Comparison of ENCODE assay signal across 8 mouse cellular contexts in the genomic region with DNA sequence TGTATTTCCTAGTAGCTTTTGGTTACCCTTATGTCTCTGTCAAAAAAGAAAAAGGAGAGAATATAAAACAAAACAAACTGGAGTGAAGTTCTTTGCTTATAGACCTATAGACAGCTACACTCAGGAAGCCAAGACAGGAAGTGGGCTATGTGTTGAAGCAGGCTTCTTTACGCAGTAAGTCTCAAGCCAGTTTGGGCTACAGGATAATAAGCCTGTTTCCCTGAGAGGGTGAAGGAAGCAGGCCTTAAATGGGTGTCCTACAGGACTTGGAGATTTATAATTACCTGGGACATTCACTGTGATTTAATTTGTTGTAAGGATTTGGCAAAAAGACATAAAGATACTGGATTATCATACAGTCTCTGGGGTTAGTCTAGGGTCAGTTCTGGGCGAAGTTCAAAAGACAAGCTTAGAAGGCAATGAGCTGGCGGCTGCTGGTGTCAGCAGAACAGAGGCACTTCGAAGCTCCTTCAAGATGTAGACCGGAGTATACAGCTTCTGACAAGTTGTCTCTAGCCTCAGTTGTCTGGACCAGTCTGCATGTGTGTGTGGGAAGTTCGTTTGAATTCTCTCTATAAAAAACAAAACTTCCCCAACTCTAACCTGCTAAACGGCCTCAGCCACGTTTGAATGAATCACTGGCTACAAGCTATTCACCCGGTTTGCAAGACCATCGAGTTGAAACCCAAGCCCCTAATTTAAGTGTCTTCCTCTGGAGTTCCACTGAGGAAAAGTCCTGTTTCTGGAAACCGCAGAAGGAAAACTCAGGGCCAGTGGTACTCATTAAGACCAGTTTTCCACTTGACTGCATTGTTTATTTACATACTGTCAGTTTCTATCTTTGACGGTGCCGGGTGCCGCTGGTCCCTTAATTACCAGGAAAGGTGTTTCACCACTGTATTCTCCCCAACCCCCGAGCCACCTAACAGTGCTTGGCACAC. TPM values are rescaled to one million over a fixed set of nuclear protein-coding genes. Genes with fewer than 3 reads are reported as not detected.
DNase-seq lines count a peak whose midpoint lies in the region; ATAC-seq and TF ChIP-seq lines count a peak whose summit lies in the region.

No protein-coding gene starts in this region.

- intact Hi-C loops in left cerebral cortex, postnatal 36 days (cut with DNase I): loop anchor here (5.0 kb wide), 1 partner anchor 141 kb away; a partner anchor contains a TSS

- H3K27ac ChIP-seq in heart, embryonic 10.5 days: peak overlapping the region; percentile 99; the same call in 1 of the 2 replicates
- no peak overlapping the region for H3K27ac ChIP-seq in hindbrain, postnatal 0 days
- H3K27ac ChIP-seq in liver, embryonic 14.5 days: peak overlapping the region; percentile 89
- H3K27ac ChIP-seq in stomach, embryonic 16.5 days (ENCODE audit: low read length): peak overlapping the region; percentile 90

- peak overlapping the region; percentile 88 for H3K4me3 ChIP-seq in heart, embryonic 10.5 days
- H3K4me3 ChIP-seq in hindbrain, postnatal 0 days (ENCODE audit: low read length): peak overlapping the region; percentile 85
- peak overlapping the region; percentile 69 to 94 for H3K4me3 ChIP-seq in liver, embryonic 14.5 days (ENCODE audit: insufficient read depth in 1 of 2, low read depth in 2 of 2, low read length in 2 of 2)
- H3K4me3 ChIP-seq in stomach, embryonic 16.5 days (replicated peaks; ENCODE audit: low read length): peak overlapping the region; percentile 67

- H3K27me3 ChIP-seq in heart, embryonic 10.5 days (ENCODE audit: insufficient read depth, poor library complexity, severe bottlenecking): 0 out of 2 replicates have a peak, but pooled peaks cover 6% of the 10 kb centered on the region
- no peaks in the 10 kb centered on the region for H3K27me3 ChIP-seq in hindbrain, postnatal 0 days (ENCODE audit: insufficient read depth, low read length)
- no peaks in the 10 kb centered on the region for H3K27me3 ChIP-seq in liver, embryonic 14.5 days (ENCODE audit: control insufficient read depth, insufficient read depth, low read length)
- H3K27me3 ChIP-seq in stomach, embryonic 16.5 days (ENCODE audit: control insufficient read depth, insufficient read depth, low read length): no peaks in the 10 kb centered on the region

- H3K4me1 ChIP-seq in heart, embryonic 10.5 days: peaks cover 30% of the 10 kb centered on the region
- H3K4me1 ChIP-seq in hindbrain, postnatal 0 days (ENCODE audit: insufficient read depth, low read length): peaks cover 3% of the 10 kb centered on the region; the same call in 1 of the 2 replicates
- H3K4me1 ChIP-seq in liver, embryonic 14.5 days (replicated peaks; ENCODE audit: control insufficient read depth in 2 of 2, insufficient read depth in 2 of 2, low read length in 1 of 2): peaks cover 29 to 44% of the 10 kb centered on the region in 2 experiments
- H3K4me1 ChIP-seq in stomach, embryonic 16.5 days (ENCODE audit: control insufficient read depth, insufficient read depth, low read length): peaks cover 6% of the 10 kb centered on the region; the same call in 1 of the 2 replicates

- 26% methylated on average over 15 of the region's 15 CpGs for WGBS in heart, embryonic 10.5 days
- WGBS in hindbrain, postnatal 0 days: 35% methylated on average over 15 of the region's 15 CpGs
- WGBS in liver, embryonic 14.5 days (ENCODE audit: insufficient replicate concordance): 12% methylated on average over 15 of the region's 15 CpGs
- WGBS in stomach, embryonic 16.5 days: 33% methylated on average over 15 of the region's 15 CpGs

- no peaks in the 10 kb centered on the region; the same call in 1 of the 2 replicates for H3K36me3 ChIP-seq in heart, embryonic 10.5 days
- H3K36me3 ChIP-seq in hindbrain, postnatal 0 days (ENCODE audit: insufficient read depth, low read length): no peaks in the 10 kb centered on the region
- H3K36me3 ChIP-seq in liver, embryonic 14.5 days (replicated peaks; ENCODE audit: control insufficient read depth, insufficient read depth, low read depth): peaks cover 15% of the 10 kb centered on the region
- no peaks in the 10 kb centered on the region for H3K36me3 ChIP-seq in stomach, embryonic 16.5 days (ENCODE audit: control insufficient read depth, insufficient read depth, low read length)

- H3K9ac ChIP-seq in hindbrain, postnatal 0 days (replicated peaks; ENCODE audit: low read length): 0 out of 2 replicates have a peak overlapping the region, but pooled peaks have one; percentile 97
- peak overlapping the region; percentile 99 for H3K9ac ChIP-seq in liver, embryonic 14.5 days (replicated peaks)
- H3K9ac ChIP-seq in stomach, embryonic 16.5 days (ENCODE audit: low read length): peak overlapping the region; percentile 28; the same call in 1 of the 2 replicates

- no peak for TF ChIP-seq EP300 in liver, embryonic 14.5 days (IDR thresholded peaks at IDR 0.05; ENCODE audit: low read depth)

- no peak for TF ChIP-seq CTCF in hindbrain, postnatal 0 days (IDR thresholded peaks at IDR 0.05; ENCODE audit: low read depth)
- TF ChIP-seq CTCF in liver, embryonic 14.5 days (IDR thresholded peaks at IDR 0.05; ENCODE audit: low read depth): no peak

- no peak for DNase-seq in heart, embryonic 10.5 days (ENCODE audit: low spot score)
- no peak for DNase-seq in heart, adult 11 months
- DNase-seq in T-cell, adult 2 months (ENCODE audit: low spot score): peak; percentile 64
- DNase-seq in hindbrain, postnatal 0 days (ENCODE audit: low spot score): no peak
- no peak for DNase-seq in liver, embryonic 14.5 days (ENCODE audit: low read depth in 3 of 3, low spot score in 3 of 3)
- no peak for DNase-seq in adrenal gland, postnatal 36 days
- no peak for DNase-seq in left cerebral cortex, postnatal 36 days (ENCODE audit: low spot score in 2 of 2)

- ATAC-seq in hindbrain, postnatal 0 days: no peak
- no peak for ATAC-seq in liver, embryonic 14.5 days (ENCODE audit: insufficient read depth)
- no peak for ATAC-seq in stomach, embryonic 16.5 days (ENCODE audit: insufficient read depth, low FRiP score)

- no peaks in the 10 kb centered on the region for H3K9me3 ChIP-seq in heart, embryonic 10.5 days
- H3K9me3 ChIP-seq in hindbrain, postnatal 0 days (ENCODE audit: low read length): no peaks in the 10 kb centered on the region
- no peaks in the 10 kb centered on the region for H3K9me3 ChIP-seq in liver, embryonic 14.5 days (ENCODE audit: control insufficient read depth, low read length)
- no peaks in the 10 kb centered on the region for H3K9me3 ChIP-seq in stomach, embryonic 16.5 days (replicated peaks; ENCODE audit: control insufficient read depth, low read length)

- peak overlapping the region; percentile 92 for H3K4me2 ChIP-seq in hindbrain, postnatal 0 days (ENCODE audit: low read depth, low read length)
- H3K4me2 ChIP-seq in liver, embryonic 14.5 days (ENCODE audit: low read depth): peak overlapping the region; percentile 86
- peak overlapping the region; percentile 87 for H3K4me2 ChIP-seq in stomach, embryonic 16.5 days (ENCODE audit: low read depth, low read length)

RNA-seq across cellular contexts. Expression of a gene that starts 2.0 kb away (rescaled TPM):
- 3.3 and 4.6 TPM in 2 replicates for polyA plus RNA-seq in heart, embryonic 10.5 days (2016; fragmentation: Nextera tagmentation; extraction: Ambion mirVana)
- 10.4 and 13.1 TPM in 2 replicates for total RNA-seq in hindbrain, postnatal 0 days (2014; rRNA removed)
- polyA plus RNA-seq in hindbrain, postnatal 0 days (2015; fragmentation: Nextera tagmentation; extraction: Ambion mirVana): 9.9 and 10.3 TPM in 2 replicates
- 2.1 and 2.3 TPM in 2 replicates for polyA plus RNA-seq in liver, embryonic 14.5 days (2012; rRNA removed)
- 3.4 and 3.8 TPM in 2 replicates for polyA plus RNA-seq in liver, embryonic 14.5 days (2014; fragmentation: Nextera tagmentation; extraction: Ambion mirVana)
- polyA plus RNA-seq in stomach, embryonic 16.5 days (2015; fragmentation: Nextera tagmentation; extraction: Ambion mirVana): 4.1 and 5.2 TPM in 2 replicates
- total RNA-seq in adrenal gland, postnatal 36 days (2021): 1 to 10 TPM; 5.3 to 7.1 TPM
- 10 to 100 TPM; 11.6 to 14.2 TPM for total RNA-seq in left cerebral cortex, postnatal 36 days (2021)

RNA-seq across cellular contexts. Expression of a gene that starts 2.2 kb away (rescaled TPM):
- polyA plus RNA-seq in heart, embryonic 10.5 days (2016; fragmentation: Nextera tagmentation; extraction: Ambion mirVana): 12.7 and 16.5 TPM in 2 replicates
- 10.5 and 11.2 TPM in 2 replicates for total RNA-seq in hindbrain, postnatal 0 days (2014; rRNA removed)
- polyA plus RNA-seq in hindbrain, postnatal 0 days (2015; fragmentation: Nextera tagmentation; extraction: Ambion mirVana): 7.9 and 8.7 TPM in 2 replicates
- 5.8 and 8.0 TPM in 2 replicates for polyA plus RNA-seq in liver, embryonic 14.5 days (2012; rRNA removed)
- polyA plus RNA-seq in liver, embryonic 14.5 days (2014; fragmentation: Nextera tagmentation; extraction: Ambion mirVana): 39.0 and 39.5 TPM in 2 replicates
- 13.1 and 13.3 TPM in 2 replicates for polyA plus RNA-seq in stomach, embryonic 16.5 days (2015; fragmentation: Nextera tagmentation; extraction: Ambion mirVana)
- total RNA-seq in adrenal gland, postnatal 36 days (2021): 1 to 10 TPM in 1 of 2 experiments, under 1 TPM in 1; 0.43 to 1.5 TPM
- 10 to 100 TPM; 10.2 to 12.6 TPM for total RNA-seq in left cerebral cortex, postnatal 36 days (2021)

RNA-seq across cellular contexts. Expression of a gene that starts 45.4 kb away (rescaled TPM):
- polyA plus RNA-seq in heart, embryonic 10.5 days (2016; fragmentation: Nextera tagmentation; extraction: Ambion mirVana): 35.4 and 37.1 TPM in 2 replicates
- 145 and 151 TPM in 2 replicates for total RNA-seq in hindbrain, postnatal 0 days (2014; rRNA removed)
- 38.4 and 38.8 TPM in 2 replicates for polyA plus RNA-seq in hindbrain, postnatal 0 days (2015; fragmentation: Nextera tagmentation; extraction: Ambion mirVana)
- 10.0 and 13.1 TPM in 2 replicates for polyA plus RNA-seq in liver, embryonic 14.5 days (2012; rRNA removed)
- polyA plus RNA-seq in liver, embryonic 14.5 days (2014; fragmentation: Nextera tagmentation; extraction: Ambion mirVana): 12.2 and 12.6 TPM in 2 replicates
- polyA plus RNA-seq in stomach, embryonic 16.5 days (2015; fragmentation: Nextera tagmentation; extraction: Ambion mirVana): 37.0 and 41.0 TPM in 2 replicates
- 10 to 100 TPM; 36.7 to 49.2 TPM for total RNA-seq in adrenal gland, postnatal 36 days (2021)
- 10 to 100 TPM; 42.2 to 49.9 TPM for total RNA-seq in left cerebral cortex, postnatal 36 days (2021)

RNA-seq across cellular contexts. Expression of a gene that starts 57.5 kb away (rescaled TPM):
- polyA plus RNA-seq in heart, embryonic 10.5 days (2016; fragmentation: Nextera tagmentation; extraction: Ambion mirVana): not detected in 2 replicates
- not detected in 2 replicates for total RNA-seq in hindbrain, postnatal 0 days (2014; rRNA removed)
- not detected in 2 replicates for polyA plus RNA-seq in hindbrain, postnatal 0 days (2015; fragmentation: Nextera tagmentation; extraction: Ambion mirVana)
- polyA plus RNA-seq in liver, embryonic 14.5 days (2012; rRNA removed): not detected in 2 replicates
- polyA plus RNA-seq in liver, embryonic 14.5 days (2014; fragmentation: Nextera tagmentation; extraction: Ambion mirVana): not detected in 2 replicates
- not detected in 2 replicates for polyA plus RNA-seq in stomach, embryonic 16.5 days (2015; fragmentation: Nextera tagmentation; extraction: Ambion mirVana)
- not detected for total RNA-seq in adrenal gland, postnatal 36 days (2021)
- not detected for total RNA-seq in left cerebral cortex, postnatal 36 days (2021)

Comparison
In these comparisons a context has a peak if more than half of its experiments do, and no peak if none do; other contexts are left out.
1. H3K9ac ChIP-seq: peak in every context shown above with its lines; median percentile 99 in liver, embryonic 14.5 days; 97 in hindbrain, postnatal 0 days; 28 in stomach, embryonic 16.5 days.